23 mouse cellular contexts compared by ENCODE assay signal in the genomic region with DNA sequence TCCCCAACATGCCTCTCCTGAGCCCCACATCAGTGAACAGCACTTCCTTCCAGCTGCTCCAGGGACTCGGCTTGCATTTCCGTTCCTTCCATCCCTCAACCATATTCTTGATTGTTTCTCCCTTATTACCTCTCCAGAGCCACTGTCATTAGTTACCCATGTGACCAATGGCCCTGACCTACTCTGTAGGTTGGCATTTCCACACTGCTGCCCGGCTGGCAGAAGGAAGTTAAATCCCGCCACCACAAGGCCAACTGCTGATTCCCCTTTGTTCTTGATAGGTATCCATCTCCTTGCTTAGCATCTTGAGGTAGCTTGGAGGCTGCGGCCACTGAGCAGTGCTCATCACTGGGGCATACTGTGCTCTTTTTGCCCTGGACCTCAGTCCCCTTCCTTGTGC.
"Had no signal": no experiment of that assay in that cellular context is flagged by ENCODE, and none has a peak within 500 bp of the region (broad histone marks: within the 10 kb centered on the region; RNA-seq: fewer than 3 reads in every experiment).

No protein-coding gene starts in this region.

- H3K27ac ChIP-seq: gastrocnemius, adult 2 months; heart, adult 2 months; heart, embryonic 13.5 days; heart, embryonic 15.5 days; hindbrain, embryonic 12.5 days; hindbrain, embryonic 14.5 days; limb, embryonic 13.5 days; limb, embryonic 15.5 days; liver, embryonic 12.5 days; liver, embryonic 14.5 days had no signal

- H3K4me3 ChIP-seq: gastrocnemius, adult 2 months; heart, adult 2 months; heart, embryonic 13.5 days; heart, embryonic 15.5 days; hindbrain, embryonic 12.5 days; limb, embryonic 13.5 days; limb, embryonic 15.5 days; liver, embryonic 12.5 days had no signal

- DNase-seq: gastrocnemius, adult 2 months; gastrocnemius, postnatal 10 days; gastrocnemius, postnatal 36 days; heart, adult 2 months; heart, postnatal 14 days; heart, postnatal 36 days; kidney, adult 11 months; kidney, adult 2 months; kidney, postnatal 10 days; kidney, postnatal 25 days; kidney, postnatal 4 days; layer of hippocampus, adult 9-11 months; layer of hippocampus, postnatal 36 days; left cerebral cortex, postnatal 4 days; lung, adult 18-20 months had no signal
